In the genomic region with DNA sequence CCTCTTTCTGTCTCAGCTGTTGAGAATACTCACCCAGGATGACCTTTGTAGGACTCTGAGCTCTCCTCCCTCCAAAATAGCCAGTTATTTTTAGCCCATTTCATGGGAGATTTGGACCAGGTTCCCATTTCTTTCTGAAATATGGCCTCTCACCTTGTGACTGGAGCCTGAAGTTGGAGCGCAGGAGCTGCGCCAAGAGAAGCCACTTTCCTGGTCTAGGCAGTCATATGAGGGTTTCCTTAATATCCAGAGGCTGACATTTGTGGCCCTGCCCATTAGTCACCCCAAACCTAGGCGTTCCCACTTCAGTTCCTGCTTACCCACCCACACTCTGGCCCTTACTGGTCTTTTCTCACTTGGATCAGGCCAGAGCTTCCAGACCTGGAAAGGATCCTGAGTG, we compare ENCODE assay signal across 8 mouse cellular contexts. TPM values are rescaled to one million over a fixed set of nuclear protein-coding genes. Genes with fewer than 3 reads are reported as not detected.
DNase-seq lines count a peak whose midpoint lies in the region; ATAC-seq and TF ChIP-seq lines count a peak whose summit lies in the region.

A gene (plus strand): TSS at position 308 of the 400 bp plus-strand sequence.

- no peak for DNase-seq in lung, adult 2 months
- DNase-seq in lung, postnatal 10 days, result no peak
- no peak for DNase-seq in hindbrain, embryonic 11.5 days (ENCODE audit: low spot score)
- no peak for DNase-seq in liver, embryonic 13.5 days
- no peak for DNase-seq in spleen, adult 12 weeks (ENCODE audit: low spot score)
- no peak for DNase-seq in frontal cortex, postnatal 36 days (ENCODE audit: low spot score in 2 of 2)

- ATAC-seq in forebrain, embryonic 15.5 days (replicated peaks), result no peak
- ATAC-seq in hindbrain, embryonic 11.5 days (ENCODE audit: low FRiP score), result no peak
- no peak for ATAC-seq in liver, embryonic 13.5 days (ENCODE audit: low read depth)

- H3K4me3 ChIP-seq in lung, adult 2 months (replicated peaks; ENCODE audit: extremely low read depth, low read depth, low read length), result peak within 1 kb of the TSS; percentile 84
- H3K4me3 ChIP-seq in forebrain, embryonic 15.5 days, result peak within 1 kb of the TSS; percentile 56
- H3K4me3 ChIP-seq in hindbrain, embryonic 11.5 days (ENCODE audit: low read depth, low read length), result peak within 1 kb of the TSS; percentile 76
- H3K4me3 ChIP-seq in liver, embryonic 13.5 days (replicated peaks), result peak within 1 kb of the TSS; percentile 74
- peak within 1 kb of the TSS; percentile 97 for H3K4me3 ChIP-seq in small intestine, adult 2 months (ENCODE audit: low read depth, low read length)

- no peaks in the 10 kb centered on the region for H3K9me3 ChIP-seq in forebrain, embryonic 15.5 days
- H3K9me3 ChIP-seq in hindbrain, embryonic 11.5 days (ENCODE audit: control insufficient read depth, low read length), result no peaks in the 10 kb centered on the region
- no peaks in the 10 kb centered on the region for H3K9me3 ChIP-seq in liver, embryonic 13.5 days (replicated peaks)

- H3K4me1 ChIP-seq in lung, adult 2 months (ENCODE audit: control insufficient read depth, insufficient read depth, low read length), result peaks cover 3% of the 10 kb centered on the region; the same call in 1 of the 2 replicates
- peaks cover 15% of the 10 kb centered on the region for H3K4me1 ChIP-seq in forebrain, embryonic 15.5 days
- 0 out of 2 replicates have a peak, but pooled peaks cover 4% of the 10 kb centered on the region for H3K4me1 ChIP-seq in hindbrain, embryonic 11.5 days (replicated peaks; ENCODE audit: control insufficient read depth, insufficient read depth, low read length)
- peaks cover 33% of the 10 kb centered on the region for H3K4me1 ChIP-seq in liver, embryonic 13.5 days (replicated peaks)
- H3K4me1 ChIP-seq in small intestine, adult 2 months (ENCODE audit: control insufficient read depth, insufficient read depth, insufficient read length, low read length), result peaks cover 17% of the 10 kb centered on the region

- peaks cover 40% of the 10 kb centered on the region for H3K36me3 ChIP-seq in forebrain, embryonic 15.5 days
- 0 out of 2 replicates have a peak, but pooled peaks cover 5% of the 10 kb centered on the region for H3K36me3 ChIP-seq in hindbrain, embryonic 11.5 days (ENCODE audit: control insufficient read depth, insufficient read depth, low read length)
- 0 out of 2 replicates have a peak, but pooled peaks cover 10% of the 10 kb centered on the region for H3K36me3 ChIP-seq in liver, embryonic 13.5 days
- peaks cover 32% of the 10 kb centered on the region for H3K36me3 ChIP-seq in small intestine, adult 2 months (ENCODE audit: control insufficient read depth, insufficient read depth, low read length)

- 72% methylated on average over 3 of the region's 3 CpGs for WGBS in lung, adult 2 months
- WGBS in forebrain, embryonic 15.5 days, result 91% methylated on average over 3 of the region's 3 CpGs
- WGBS in hindbrain, embryonic 11.5 days, result 88% methylated on average over 3 of the region's 3 CpGs
- 73% methylated on average over 3 of the region's 3 CpGs for WGBS in liver, embryonic 13.5 days (ENCODE audit: insufficient replicate concordance)
- WGBS in small intestine, adult 2 months, result 76% methylated on average over 3 of the region's 3 CpGs

- TF ChIP-seq POLR2A in lung, adult 2 months (IDR thresholded peaks at IDR 0.05; ENCODE audit: borderline replicate concordance, extremely low read depth, low read depth, low read length), result no peak
- TF ChIP-seq POLR2A in small intestine, adult 2 months (IDR thresholded peaks at IDR 0.05; ENCODE audit: low read depth, low read length), result no peak

- peak within 1 kb of the TSS; percentile 76 for H3K27ac ChIP-seq in forebrain, embryonic 15.5 days (replicated peaks)
- peak within 1 kb of the TSS; percentile 68 for H3K27ac ChIP-seq in hindbrain, embryonic 11.5 days (ENCODE audit: low read depth, low read length)
- peak within 1 kb of the TSS; percentile 88 for H3K27ac ChIP-seq in liver, embryonic 13.5 days
- H3K27ac ChIP-seq in small intestine, adult 2 months (ENCODE audit: insufficient read depth, low read depth, low read length), result peak within 1 kb of the TSS; percentile 86

- H3K4me2 ChIP-seq in forebrain, embryonic 15.5 days (replicated peaks), result peak within 1 kb of the TSS; percentile 61
- peak within 1 kb of the TSS; percentile 96 for H3K4me2 ChIP-seq in hindbrain, embryonic 11.5 days (replicated peaks; ENCODE audit: low read depth, low read length)
- peak within 1 kb of the TSS; percentile 99 for H3K4me2 ChIP-seq in liver, embryonic 13.5 days

- peak within 1 kb of the TSS; percentile 58 for H3K9ac ChIP-seq in forebrain, embryonic 15.5 days (replicated peaks)
- H3K9ac ChIP-seq in hindbrain, embryonic 11.5 days (ENCODE audit: low read depth, low read length), result peak within 1 kb of the TSS; percentile 74
- peak within 1 kb of the TSS; percentile 82 for H3K9ac ChIP-seq in liver, embryonic 13.5 days

- TF ChIP-seq CTCF in lung, adult 2 months (IDR thresholded peaks at IDR 0.05; ENCODE audit: insufficient read depth, low read length), result no peak
- TF ChIP-seq CTCF in small intestine, adult 2 months (IDR thresholded peaks at IDR 0.05; ENCODE audit: extremely low read depth, insufficient read length, insufficient replicate concordance, low read depth, low read length), result no peak

- H3K27me3 ChIP-seq in forebrain, embryonic 15.5 days, result no peaks in the 10 kb centered on the region
- no peaks in the 10 kb centered on the region for H3K27me3 ChIP-seq in hindbrain, embryonic 11.5 days (ENCODE audit: control insufficient read depth, insufficient read depth, low read length)
- H3K27me3 ChIP-seq in liver, embryonic 13.5 days, result peaks cover 4% of the 10 kb centered on the region; the same call in 1 of the 2 replicates
- H3K27me3 ChIP-seq in small intestine, adult 2 months (ENCODE audit: control insufficient read depth, insufficient read depth, low read length), result no peaks in the 10 kb centered on the region

RNA-seq across cellular contexts. Expression of the gene that starts here (rescaled TPM):
- 12.6 and 17.0 TPM in 2 replicates for polyA plus RNA-seq in lung, adult 2 months (2012; rRNA removed)
- 9.0 and 9.8 TPM in 2 replicates for polyA plus RNA-seq in forebrain, embryonic 15.5 days (2015; fragmentation: Nextera tagmentation; extraction: Ambion mirVana)
- 9.8 and 13.7 TPM in 2 replicates for polyA plus RNA-seq in hindbrain, embryonic 11.5 days (2014; fragmentation: Nextera tagmentation; extraction: Ambion mirVana)
- 6.7 and 8.6 TPM in 2 replicates for polyA plus RNA-seq in liver, embryonic 13.5 days (2015; fragmentation: Nextera tagmentation; extraction: Ambion mirVana)
- polyA plus RNA-seq in small intestine, adult 2 months (2012; rRNA removed), result 734 and 815 TPM in 2 replicates

Comparison
In these comparisons a context has a peak if more than half of its experiments do, and no peak if none do; other contexts are left out.
1. RNA of the gene that starts here (polyA plus RNA-seq): 734 to 815 TPM in small intestine, adult 2 months; 12.6 to 17.0 TPM in lung, adult 2 months, 9.8 to 13.7 TPM in hindbrain, embryonic 11.5 days, 9.0 to 9.8 TPM in forebrain, embryonic 15.5 days and 6.7 to 8.6 TPM in liver, embryonic 13.5 days; every median in the first group is over 10 times any median in the second.
2. Peak in every context shown above with its lines, with median percentiles within 50 percentile points of each other: H3K4me3 ChIP-seq, H3K27ac ChIP-seq, H3K4me2 ChIP-seq and H3K9ac ChIP-seq.